Mouse (Mus musculus): ENCODE results near the gene Gm13212.
"Not testable (repeated sequence)": the region's sequence is repeated elsewhere in the genome, so short reads cannot be mapped to it uniquely, and the experiment has no call there.

Gm13212 gene

GRCm38 (mm10) chr4:145585078-145585477 lies at the start of gene Gm13212:
Gm13212 (plus strand) TSS chr4:145585166.
- DNase-seq (ENCODE audit: low spot score): peak; percentile 34

DNA sequence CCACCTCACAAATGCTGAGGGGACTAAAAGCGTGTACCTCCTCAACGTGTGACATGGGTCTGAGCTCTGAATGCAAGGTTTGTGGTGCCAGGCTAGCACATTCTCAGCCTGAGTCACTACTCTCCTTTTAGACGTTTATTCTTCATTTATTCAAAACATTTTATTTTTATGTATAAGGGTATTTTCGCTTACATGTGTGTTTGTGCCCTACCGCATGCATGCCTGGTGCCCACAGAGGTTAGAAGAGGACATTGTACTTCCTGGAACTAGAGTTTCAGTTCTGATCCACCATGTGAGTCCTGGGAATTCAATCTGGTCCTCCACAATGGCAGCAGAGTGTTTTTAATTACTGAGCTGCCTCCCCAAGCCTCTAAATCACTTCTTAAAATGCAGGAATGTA lies 41.1 kb upstream of the Gm13212 start:
- DNase-seq (ENCODE audit: low spot score): not testable (repeated sequence)

DNA sequence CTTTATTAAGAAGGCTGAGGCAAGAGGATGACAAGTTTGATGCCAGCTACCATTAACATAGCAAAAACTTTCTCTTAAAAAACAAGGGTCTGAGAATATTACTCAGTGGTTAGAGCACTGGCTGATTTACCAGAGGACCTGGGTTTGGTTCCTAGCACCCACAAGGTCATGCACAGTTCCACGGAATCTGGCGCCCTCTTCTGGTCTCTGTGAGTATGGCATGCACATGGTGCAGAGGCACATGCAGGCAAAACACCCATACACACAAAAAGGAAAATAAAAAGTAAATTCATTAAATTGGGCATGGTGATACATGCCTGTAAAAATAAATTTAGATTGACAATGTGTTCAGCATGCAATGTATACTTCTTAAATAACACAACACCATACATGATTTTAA lies 39.9 kb upstream of the Gm13212 start:
- DNase-seq (ENCODE audit: low spot score): not testable (repeated sequence)

DNA sequence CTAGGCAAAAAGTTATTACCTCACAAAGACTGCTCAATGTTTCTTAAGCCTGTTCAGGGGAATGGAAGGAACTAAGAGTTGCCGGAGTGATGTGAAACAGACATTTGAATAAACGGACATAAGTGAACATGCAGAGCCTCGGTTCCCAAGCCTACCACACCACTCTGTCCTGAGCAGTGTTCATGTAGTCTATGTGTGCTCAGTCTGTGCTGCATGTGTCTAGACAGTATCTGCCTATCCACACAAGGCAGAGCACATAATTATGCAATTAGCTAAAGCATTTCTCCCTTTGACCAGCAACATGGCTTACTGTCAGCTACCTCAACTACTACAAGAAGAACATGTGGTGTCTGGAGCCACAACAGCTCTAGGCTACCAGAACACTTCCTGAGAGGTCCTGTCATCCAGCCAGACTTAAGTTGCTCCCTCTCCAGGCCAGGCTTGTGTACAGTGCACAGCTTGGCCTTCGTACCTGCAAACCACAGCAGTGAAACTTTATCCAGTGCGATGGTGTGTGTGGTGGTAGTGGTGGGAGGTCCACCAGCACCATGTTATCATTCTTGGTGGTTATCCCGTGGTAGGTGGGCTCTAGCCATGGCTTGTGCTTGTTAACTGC lies 39.1 kb upstream of the Gm13212 start:
- DNase-seq (ENCODE audit: low spot score): not testable (repeated sequence)

- not testable (repeated sequence) for DNase-seq (ENCODE audit: low spot score)
Measured at GRCm38 (mm10) chr4:145546477-145546876, 38.5 kb upstream of the Gm13212 start.

DNA sequence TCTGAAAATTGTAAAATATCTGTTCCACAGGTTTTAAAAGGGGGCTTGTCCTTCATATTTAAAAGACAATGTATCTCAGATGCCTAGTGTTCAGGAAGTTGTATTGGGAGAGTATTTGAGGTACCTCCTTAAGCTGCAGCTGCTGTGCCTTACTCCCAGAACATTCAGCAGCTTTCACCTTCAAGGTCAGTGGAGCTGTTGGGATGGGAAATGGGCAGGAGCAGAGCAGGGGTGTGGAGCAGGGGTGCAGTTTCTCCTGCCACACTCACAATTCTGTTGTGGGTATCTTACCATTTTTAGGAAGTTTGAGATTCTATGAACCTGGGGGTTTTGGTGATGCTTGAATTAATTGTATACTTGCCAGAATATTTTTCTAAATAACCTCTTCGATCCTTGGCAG lies 28.3 kb upstream of the Gm13212 start:
- no peak for DNase-seq (ENCODE audit: low spot score)

DNA sequence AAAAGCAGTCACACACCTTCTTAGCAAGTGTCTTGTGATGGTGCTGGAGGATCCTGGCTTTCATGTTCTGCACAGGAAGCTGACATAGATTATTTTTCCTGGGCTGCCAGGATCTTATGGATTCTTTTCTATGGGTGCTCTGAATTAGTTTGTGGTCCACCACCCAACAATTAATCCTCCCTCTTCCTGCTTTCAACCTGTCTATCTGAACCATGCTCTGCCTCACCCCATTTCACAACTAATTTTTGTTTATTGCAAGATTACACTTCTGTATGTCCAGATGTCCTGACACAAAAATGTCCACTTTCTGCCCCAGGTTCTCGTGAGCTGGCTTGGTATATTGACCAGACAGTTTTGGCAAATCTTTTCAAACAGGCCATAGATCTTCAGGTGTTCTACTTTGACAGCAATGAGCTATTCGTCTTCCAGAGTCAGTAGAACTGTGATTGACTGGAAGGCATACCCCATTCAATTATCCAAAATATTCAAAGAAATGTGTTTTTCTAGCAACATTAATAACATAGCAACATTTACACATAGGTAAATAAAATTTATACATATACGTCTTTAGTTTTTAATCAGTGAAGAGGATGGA lies 25.4 kb upstream of the Gm13212 start:
- DNase-seq (ENCODE audit: low spot score): no peak

- no peak for DNase-seq (ENCODE audit: low spot score)
Measured at GRCm38 (mm10) chr4:145564111-145564821, 20.7 kb upstream of the Gm13212 start.

DNA sequence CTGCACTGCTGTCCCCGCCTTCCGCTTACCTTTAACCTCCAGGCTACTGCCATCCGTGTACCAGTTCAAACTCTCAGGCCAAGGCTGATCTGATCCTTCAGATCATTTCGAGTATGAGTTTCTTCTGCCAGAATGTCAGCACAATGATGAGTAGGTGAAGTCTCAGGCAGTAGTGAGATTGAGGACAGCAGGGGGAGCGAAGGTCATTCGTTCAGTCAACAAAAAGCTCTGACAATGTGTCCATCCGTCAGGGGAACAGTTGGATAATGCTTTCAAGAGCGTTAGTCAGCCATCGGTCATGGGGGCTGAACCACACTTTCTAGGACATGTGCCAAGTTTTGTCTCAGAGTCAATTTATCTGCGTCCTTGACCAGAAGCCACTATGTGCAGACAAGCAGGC lies 14.5 kb upstream of the Gm13212 start:
- not testable (repeated sequence) for DNase-seq (ENCODE audit: low spot score)

DNA sequence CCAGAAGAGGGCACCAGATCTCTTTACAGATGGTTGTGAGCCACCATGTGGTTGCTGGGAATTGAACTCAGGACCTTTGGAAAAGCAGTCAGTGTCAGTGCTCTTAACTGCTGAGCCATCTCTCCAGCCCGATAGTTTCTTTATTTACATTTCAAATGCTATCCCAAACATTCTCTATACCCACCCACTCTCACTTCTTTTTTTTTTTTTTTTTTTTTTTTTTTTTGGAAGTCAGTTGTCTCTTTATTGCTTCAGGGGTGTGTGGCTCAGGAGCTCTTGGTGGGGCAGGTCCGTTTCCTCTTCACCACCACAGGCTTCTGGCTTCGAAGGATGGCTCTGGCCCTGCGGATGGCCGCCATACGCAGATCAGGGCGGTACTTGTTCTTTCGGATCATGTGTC lies 8.3 kb upstream of the Gm13212 start:
- not testable (repeated sequence) for DNase-seq (ENCODE audit: low spot score)

DNA sequence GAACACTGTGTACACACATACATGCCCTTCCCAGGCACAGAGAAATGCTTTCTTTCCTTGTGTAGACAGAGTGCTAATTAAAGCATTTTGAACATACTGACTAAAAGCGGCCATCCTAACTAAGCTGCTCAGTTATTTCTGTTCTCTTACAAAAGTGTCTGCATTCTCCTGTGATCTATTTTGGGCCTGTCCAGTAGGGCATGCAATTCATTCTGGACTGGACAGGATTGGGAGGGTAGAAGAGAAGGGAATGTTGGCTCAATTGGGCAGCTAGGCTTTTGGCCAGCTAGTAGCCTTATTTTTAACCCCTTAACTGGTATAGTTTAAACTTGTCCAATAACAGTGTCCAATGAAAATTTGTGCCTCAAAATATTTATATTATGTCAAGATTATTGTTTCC lies 4.6 kb upstream of the Gm13212 start:
- not testable (repeated sequence) for DNase-seq (ENCODE audit: low spot score)

DNA sequence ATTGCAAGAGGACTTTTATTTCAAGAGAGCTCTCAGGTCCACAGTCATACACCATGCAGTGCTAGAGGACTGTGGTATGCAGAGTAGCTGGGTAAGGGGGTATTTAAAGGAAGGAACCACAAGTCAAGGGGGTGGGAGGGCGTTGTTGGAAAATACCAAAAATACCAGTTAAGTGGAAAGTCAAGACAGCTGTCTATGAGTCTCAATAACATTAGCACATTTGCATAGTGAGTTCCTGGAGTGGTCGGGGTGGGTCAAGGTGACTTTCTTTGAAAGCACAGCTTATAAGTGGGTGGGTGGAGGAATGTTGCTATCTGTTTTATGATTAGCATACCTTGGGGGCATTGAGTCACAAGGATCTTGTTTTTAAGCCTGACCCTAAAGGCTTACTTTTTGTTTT lies 1.1 kb downstream of the Gm13212 start:
- DNase-seq (ENCODE audit: low spot score): not testable (repeated sequence)

DNA sequence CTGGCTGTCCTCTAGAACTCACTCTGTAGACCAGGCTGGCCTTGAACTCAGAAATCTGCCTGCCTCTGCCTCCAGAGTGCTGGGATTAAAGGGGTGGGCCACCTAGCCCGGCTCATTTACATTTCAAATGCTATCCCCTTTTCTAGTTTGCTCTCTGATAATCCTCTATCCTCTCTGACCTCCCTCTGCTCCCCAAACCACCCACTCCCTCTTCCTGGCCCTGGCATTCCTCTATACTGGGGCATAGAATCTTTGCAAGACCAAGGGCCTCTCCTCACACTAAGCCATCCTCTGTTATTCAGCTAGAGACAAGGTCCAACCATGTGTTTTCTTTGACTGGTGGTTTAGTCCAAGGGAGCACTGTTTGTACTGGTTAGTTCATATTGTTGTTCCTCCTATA lies 9.2 kb downstream of the Gm13212 start:
- not testable (repeated sequence) for DNase-seq (ENCODE audit: low spot score)

GRCm38 (mm10) chr4:145594798-145595197 lies 9.8 kb downstream of the Gm13212 start:
- DNase-seq (ENCODE audit: low spot score): not testable (repeated sequence)

- peak; percentile 17 for DNase-seq (ENCODE audit: low spot score)
Measured at GRCm38 (mm10) chr4:145640416-145641185, 55.6 kb downstream of the Gm13212 start.

- not testable (repeated sequence) for DNase-seq (ENCODE audit: low spot score)
Measured at GRCm38 (mm10) chr4:145670385-145670784, 85.4 kb downstream of the Gm13212 start, which contains the start of gene Zfp980. Zfp980 (plus strand) TSS chr4:145670685.

DNA sequence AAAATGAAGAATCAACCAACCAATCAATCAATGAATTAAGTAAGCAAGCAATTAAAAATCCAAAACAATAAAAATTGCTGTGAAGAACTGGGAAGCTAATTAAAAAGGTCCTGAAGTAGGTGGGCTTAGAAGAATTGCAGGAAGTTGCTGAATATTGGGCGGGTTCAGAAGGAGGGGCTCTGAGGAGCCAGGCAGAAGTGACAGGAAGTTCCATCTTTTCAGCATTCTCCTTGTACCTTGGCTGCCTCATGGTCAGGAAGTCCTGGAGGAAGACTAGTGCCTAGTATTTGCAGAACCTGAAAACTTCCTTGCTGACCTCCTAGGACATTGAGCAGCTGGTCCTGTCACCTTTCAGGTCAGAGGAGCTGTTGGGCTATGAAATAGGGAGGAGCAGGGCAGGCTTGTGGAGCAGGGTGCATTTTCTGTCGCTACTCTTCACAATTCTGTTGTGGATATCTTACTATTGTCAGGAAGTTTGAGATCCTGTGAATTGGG lies 89.4 kb downstream of the Gm13212 start:
- not testable (repeated sequence) for DNase-seq (ENCODE audit: low spot score)

Data from yolk sac, embryonic 10.5 days (tissue).